Mouse (Mus musculus): ENCODE measurements around the gene Vax2.

DNA sequence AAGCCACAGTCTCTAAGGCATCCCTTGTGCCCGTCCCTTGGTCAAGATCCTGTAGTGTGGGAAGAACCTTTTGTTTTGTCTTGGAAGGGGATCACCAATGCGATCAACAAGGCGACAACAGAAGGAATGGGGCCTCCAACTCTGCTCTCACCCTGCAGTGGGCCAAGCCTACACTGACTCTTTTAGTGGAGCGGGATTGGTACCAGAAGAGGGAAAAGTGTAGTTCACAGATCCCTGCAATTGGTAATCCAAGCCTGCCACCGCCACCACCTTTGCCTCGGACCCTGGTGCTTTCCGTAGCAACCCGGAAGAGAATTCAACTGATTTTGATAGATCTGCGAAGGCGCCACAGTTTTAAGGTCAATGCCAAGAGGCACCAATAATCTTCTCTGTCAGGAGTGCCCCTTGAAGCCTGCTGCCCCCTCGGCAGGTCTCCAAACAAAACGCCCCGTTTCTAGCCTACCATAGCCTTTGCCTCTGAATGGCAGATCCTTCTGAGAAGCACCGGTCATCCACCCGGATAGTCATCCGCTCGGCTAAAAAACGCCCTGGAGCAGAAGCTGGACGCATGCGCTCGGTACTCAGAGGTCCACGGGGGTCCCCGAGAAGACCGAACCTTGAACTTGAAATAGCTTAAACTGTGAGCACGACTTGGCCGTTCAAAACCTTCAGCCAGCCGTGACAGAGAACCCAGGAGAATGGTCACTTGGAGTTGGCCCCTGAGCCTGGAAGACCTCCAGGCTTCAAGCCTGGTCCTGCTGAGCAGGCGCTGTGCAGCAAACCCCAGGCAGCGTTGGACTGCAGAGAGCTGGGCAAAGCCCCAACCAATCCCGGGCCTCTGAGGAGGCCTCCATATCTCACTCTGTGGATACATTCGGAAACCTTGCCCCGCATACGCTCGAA is 3.4 kb downstream of the Vax2 start:
- TF ChIP-seq EP300 (IDR thresholded peaks at IDR 0.05; ENCODE audit: insufficient read depth, low read depth, low read length) (no peak), CTCF (IDR thresholded peaks at IDR 0.05) (no peak), POLR2A (IDR thresholded peaks at IDR 0.05; ENCODE audit: insufficient read depth, low read depth, low read length) (no peak)

All from heart, adult 2 months (tissue).